Mouse (Mus musculus) CH12F3 (cell line): ENCODE measurements around the gene Pnmal2.

Experiments
- in situ Hi-C: fragments of 300-500 bp; cut with MboI; formaldehyde crosslinking; loops from 2 replicates; pipeline ENCODE4 v1.14.3; 2020; ENCODE audit warnings: low sequenced_read_pairs

The Pnmal2 gene

GRCm38 (mm10) chr7:16944061-16944807, at the start of gene Pnmal2:
Pnmal2 (plus strand) TSS chr7:16944682.
- in situ Hi-C loops = loop anchor here (25.0 kb wide), 1 partner anchor 1943 kb away; no protein-coding TSS in a partner anchor

GRCm38 (mm10) chr7:16895000-16895399, 49.5 kb upstream of the Pnmal2 start:
- in situ Hi-C loops = no loop called here

GRCm38 (mm10) chr7:16895511-16895910, 49.0 kb upstream of the Pnmal2 start:
- in situ Hi-C loops = no loop called here

- in situ Hi-C loops = no loop called here
These were observed 44.0 kb upstream of the Pnmal2 start for GRCm38 (mm10) chr7:16900526-16900925.

- in situ Hi-C loops = no loop called here
These were observed 41.0 kb upstream of the Pnmal2 start for GRCm38 (mm10) chr7:16903439-16903955.

- in situ Hi-C loops = no loop called here
These were observed 40.3 kb upstream of the Pnmal2 start for GRCm38 (mm10) chr7:16904120-16904675.

GRCm38 (mm10) chr7:16905491-16906021, 38.9 kb upstream of the Pnmal2 start:
- in situ Hi-C loops = no loop called here

- in situ Hi-C loops = no loop called here
These were observed 38.2 kb upstream of the Pnmal2 start, which contains the start of gene Ptgir for GRCm38 (mm10) chr7:16906281-16906680. Ptgir (plus strand) TSS chr7:16906490.

- in situ Hi-C loops = no loop called here
These were observed 37.5 kb upstream of the Pnmal2 start for GRCm38 (mm10) chr7:16906889-16907559.

GRCm38 (mm10) chr7:16907842-16908241, 36.6 kb upstream of the Pnmal2 start:
- in situ Hi-C loops = no loop called here

GRCm38 (mm10) chr7:16908367-16908766, 36.1 kb upstream of the Pnmal2 start:
- in situ Hi-C loops = no loop called here

- in situ Hi-C loops = no loop called here
These were observed 35.6 kb upstream of the Pnmal2 start for GRCm38 (mm10) chr7:16908859-16909258.

GRCm38 (mm10) chr7:16909909-16910308, 34.6 kb upstream of the Pnmal2 start:
- in situ Hi-C loops = no loop called here

GRCm38 (mm10) chr7:16911904-16912303, 32.6 kb upstream of the Pnmal2 start:
- in situ Hi-C loops = no loop called here

- in situ Hi-C loops = no loop called here
These were observed 32.1 kb upstream of the Pnmal2 start for GRCm38 (mm10) chr7:16912360-16912759.

GRCm38 (mm10) chr7:16913806-16914452, 30.6 kb upstream of the Pnmal2 start:
- in situ Hi-C loops = no loop called here

GRCm38 (mm10) chr7:16914453-16915343, 29.8 kb upstream of the Pnmal2 start:
- in situ Hi-C loops = no loop called here

- in situ Hi-C loops = no loop called here
These were observed 28.8 kb upstream of the Pnmal2 start for GRCm38 (mm10) chr7:16915461-16916340.
